Mouse (Mus musculus) C2C12 (cell line): ENCODE data around the gene Wfdc21.

Source experiments
- CEBPB ChIP-seq: IDR thresholded peaks from one replicate; pipeline ENCODE4 v1.6.1; 2011; ENCODE audit warnings: low read depth, mild to moderate bottlenecking, control low read depth, moderate library complexity
- CTCF ChIP-seq: IDR thresholded peaks from one replicate; pipeline ENCODE4 v1.5.1; 2011; ENCODE audit not compliant: control insufficient read depth, insufficient read depth, insufficient read length
- FOSL1 ChIP-seq: IDR thresholded peaks from one replicate; pipeline ENCODE4 v1.8.0; 2011; ENCODE audit warnings: mild to moderate bottlenecking, low read length; ENCODE audit not compliant: poor library complexity, insufficient read depth, severe bottlenecking
- MAX ChIP-seq: IDR thresholded peaks from one replicate; pipeline ENCODE4 v1.6.1; 2011; ENCODE audit warnings: mild to moderate bottlenecking, control low read depth
- MYOD1 ChIP-seq: IDR thresholded peaks from one replicate; pipeline ENCODE4 v1.6.1; 2011; ENCODE audit warnings: low read depth; ENCODE audit not compliant: control insufficient read depth, insufficient read length
- MYOG ChIP-seq: IDR thresholded peaks from one replicate; pipeline ENCODE4 v1.6.1; 2011; ENCODE audit not compliant: control insufficient read depth, insufficient read length; ENCODE audit errors: extremely low read depth
- USF1 ChIP-seq: IDR thresholded peaks from one replicate; pipeline ENCODE4 v1.6.1; 2011; ENCODE audit warnings: low read depth, mild to moderate bottlenecking, control low read depth, moderate library complexity

- TF ChIP-seq CTCF (no peak), CEBPB (no peak), MYOD1 (no peak), MAX (no peak), MYOG (no peak), USF1 (no peak), FOSL1 (no peak)
Measured at GRCm38 (mm10) chr11:83742731-83743355, 3.9 kb upstream of the Wfdc21 start.
